Mouse (Mus musculus) liver, adult 2 months (tissue): ENCODE measurements around the gene Rps8. TPM values are rescaled to one million over a fixed set of nuclear protein-coding genes. Genes with fewer than 3 reads are reported as not detected.

Experiments used
- DNase-seq: peaks from one replicate; pipeline ENCODE4 v3.0.0-alpha.2; 2011; ENCODE audit warnings: low read depth, low spot score; ENCODE audit errors: extremely low read depth
- H3K27ac ChIP-seq: fragments of 200-500 bp; replicated peaks from 2 replicates; pipeline ENCODE4 v1.5.1; 2012; ENCODE audit warnings: low read depth, mild to moderate bottlenecking, control low read depth, inconsistent platforms, low read length; ENCODE audit not compliant: insufficient read depth
- H3K27me3 ChIP-seq: fragments of 200-500 bp; 2 replicates; pipeline ENCODE4 v1.6.1; 2012; ENCODE audit warnings: mild to moderate bottlenecking, moderate library complexity, low read length, inconsistent platforms; ENCODE audit not compliant: control insufficient read depth, insufficient read depth
- H3K36me3 ChIP-seq: fragments of 200-500 bp; 2 replicates; pipeline ENCODE4 v1.6.1; 2012; ENCODE audit warnings: low read length, inconsistent platforms; ENCODE audit not compliant: control insufficient read depth, insufficient read depth
- H3K4me1 ChIP-seq: fragments of 200-500 bp; 2 replicates; pipeline ENCODE4 v1.6.1; 2011; ENCODE audit warnings: low read length; ENCODE audit not compliant: control insufficient read depth, insufficient read depth
- H3K4me3 ChIP-seq: fragments of 200-500 bp; 2 replicates; pipeline ENCODE4 v1.5.1; 2011; ENCODE audit warnings: low read depth, mild to moderate bottlenecking, control low read depth, low read length, moderate library complexity; ENCODE audit not compliant: insufficient read depth
- H3K79me2 ChIP-seq: fragments of 200-500 bp; 2 replicates; pipeline ENCODE4 v1.6.1; 2012; ENCODE audit warnings: inconsistent platforms, mild to moderate bottlenecking, low read length, moderate library complexity; ENCODE audit not compliant: control insufficient read depth, insufficient read depth
- H3K9ac ChIP-seq: fragments of 200-500 bp; 2 replicates; pipeline ENCODE4 v1.6.1; 2012; ENCODE audit warnings: low read depth, mild to moderate bottlenecking, control low read depth, inconsistent platforms, low read length
- CTCF ChIP-seq: fragments of 200-500 bp; IDR thresholded peaks from 2 replicates; pipeline ENCODE4 v1.5.1; 2011; ENCODE audit warnings: low read depth, low read length, control low read depth
- POLR2A ChIP-seq: fragments of 200-500 bp; IDR thresholded peaks from 2 replicates; pipeline ENCODE4 v1.6.1; 2011; ENCODE audit warnings: low read length, control low read depth; ENCODE audit not compliant: insufficient read depth; ENCODE audit errors: extremely low read depth
- WGBS: fragments of 180-500 bp; shearing (Covaris S2); methylation state at CpG from one replicate; pipeline ENCODE4 v1.1.7; 2018; 5-methylcytosine and 5-hydroxymethylcytosine counted together
- polyA plus RNA-seq: library from polyadenylated mRNA; depleted of rRNA; stranded (reverse); fragments of >200 nt; gene quantifications from 2 replicates; pipeline ENCODE4 v1.2.3, GENCODE M21; 2012
- total RNA-seq: library from RNA; depleted of rRNA; stranded (reverse); fragments of >200 nt; gene quantifications from 2 replicates; pipeline ENCODE4 v1.2.3, GENCODE M21; 2014

Rps8 gene
- total and polyA plus RNA-seq, 2 experiments, result 370 to 449 TPM

- H3K4me1 ChIP-seq, result peaks cover 6% of the 10 kb centered on the region; the same call in 1 of the 2 replicates
- H3K4me3 ChIP-seq, result no peak overlapping the region
- H3K27me3 ChIP-seq, result no peaks in the 10 kb centered on the region
- H3K9ac ChIP-seq, result no peak overlapping the region
- no peak overlapping the region for H3K27ac ChIP-seq
- no peak for TF ChIP-seq CTCF
- TF ChIP-seq POLR2A, result no peak
- peaks cover 1% of the 10 kb centered on the region; the same call in 1 of the 2 replicates for H3K36me3 ChIP-seq
- 94% methylated on average over 4 of the region's 4 CpGs for WGBS
- DNase-seq, result no peak
- no peaks in the 10 kb centered on the region for H3K79me2 ChIP-seq
Measured at GRCm38 (mm10) chr4:117122209-117122608, 33.8 kb downstream of the Rps8 start.

- peak overlapping the region; percentile 94 for H3K9ac ChIP-seq
- no peaks in the 10 kb centered on the region for H3K79me2 ChIP-seq
- H3K27ac ChIP-seq, result peak overlapping the region; percentile 60
- WGBS, result under 1% methylated on average over 69 of the region's 69 CpGs
- DNase-seq, result peak; percentile 99
- TF ChIP-seq POLR2A (peak; percentile 37), CTCF (peak; percentile 89)
- no peaks in the 10 kb centered on the region for H3K27me3 ChIP-seq
- peaks cover 3% of the 10 kb centered on the region; the same call in 1 of the 2 replicates for H3K4me1 ChIP-seq
- H3K4me3 ChIP-seq, result peak overlapping the region; percentile 70
- no peaks in the 10 kb centered on the region for H3K36me3 ChIP-seq
Measured at GRCm38 (mm10) chr4:117120445-117121414, 35.3 kb downstream of the Rps8 start.

DNA sequence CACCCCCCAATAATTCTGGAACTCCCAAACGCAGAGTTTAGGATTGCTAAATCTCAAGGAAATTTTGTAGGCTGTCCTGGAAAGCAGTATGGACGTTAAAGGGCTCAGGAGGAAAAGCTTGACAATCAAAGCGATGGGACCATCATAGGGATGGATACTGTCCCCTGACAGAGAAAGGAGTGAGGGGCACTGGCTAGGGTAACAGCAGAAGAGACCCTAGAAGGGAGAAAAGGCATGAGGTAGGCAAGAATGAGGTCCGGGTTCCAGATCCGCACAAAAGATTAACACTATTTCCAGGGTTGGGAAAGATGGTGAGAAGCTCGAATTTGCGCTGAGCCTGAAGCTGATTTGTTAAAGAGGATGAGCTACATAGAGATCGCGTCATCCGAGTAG lies 36.0 kb downstream of the Rps8 start:
- Histone ChIP-seq H3K9ac (peak overlapping the region; percentile 24), H3K27ac (peak overlapping the region; percentile 60), H3K4me1 (peaks cover 3% of the 10 kb centered on the region; the same call in 1 of the 2 replicates), H3K27me3 (no peaks in the 10 kb centered on the region), H3K79me2 (no peaks in the 10 kb centered on the region), H3K4me3 (peak overlapping the region; percentile 18; the same call in 1 of the 2 replicates), H3K36me3 (no peaks in the 10 kb centered on the region)
- no peak for DNase-seq
- TF ChIP-seq POLR2A, result no peak
- TF ChIP-seq CTCF, result no peak
- 8% methylated on average over 10 of the region's 10 CpGs for WGBS

DNA sequence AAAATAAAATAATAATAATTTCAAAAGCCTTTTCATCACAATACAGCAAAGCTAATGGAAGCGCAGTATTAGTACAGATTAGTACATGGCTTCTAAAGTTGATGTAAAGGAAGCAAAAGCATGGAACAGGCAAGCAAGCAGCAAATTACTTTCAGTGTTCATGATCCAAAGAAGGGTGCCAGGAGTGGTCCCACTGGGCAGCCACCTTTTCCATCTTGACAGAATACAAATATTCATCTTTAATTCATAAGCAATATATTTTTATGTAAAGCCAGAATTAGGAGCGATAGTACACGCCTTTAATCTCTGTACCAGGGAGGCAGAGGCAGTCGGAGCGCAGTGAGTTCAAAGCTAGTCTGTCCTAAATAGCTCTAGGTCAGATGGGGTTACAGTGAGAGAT lies 36.4 kb downstream of the Rps8 start:
- no peak overlapping the region for H3K9ac ChIP-seq
- no peak for TF ChIP-seq POLR2A
- TF ChIP-seq CTCF, result no peak
- H3K4me1 ChIP-seq, result peaks cover 3% of the 10 kb centered on the region; the same call in 1 of the 2 replicates
- H3K27me3 ChIP-seq, result no peaks in the 10 kb centered on the region
- no peak overlapping the region for H3K4me3 ChIP-seq
- H3K79me2 ChIP-seq, result no peaks in the 10 kb centered on the region
- WGBS, result 90% methylated on average over 5 of the region's 5 CpGs
- peak overlapping the region; percentile 60; the same call in 1 of the 2 replicates for H3K27ac ChIP-seq
- H3K36me3 ChIP-seq, result no peaks in the 10 kb centered on the region
- no peak for DNase-seq

DNA sequence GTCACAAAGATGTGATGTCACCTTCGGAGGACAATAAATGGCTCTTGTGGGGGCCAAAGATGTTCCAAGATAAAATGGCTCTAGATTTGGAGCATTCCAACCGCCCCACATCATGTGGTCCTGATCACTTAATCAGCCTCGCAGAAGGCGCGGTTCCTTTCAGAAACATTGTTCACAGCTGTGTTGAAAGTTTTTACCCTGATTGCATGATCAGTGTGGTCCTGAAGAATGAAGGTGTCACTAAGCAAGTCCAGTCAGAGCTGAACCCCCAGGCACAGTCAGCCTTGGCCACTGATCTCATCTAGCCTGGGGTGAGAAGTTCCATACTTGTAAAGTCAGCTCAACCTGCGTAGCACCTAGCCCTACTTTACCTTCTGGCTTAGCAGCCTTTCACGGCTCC lies 38.1 kb downstream of the Rps8 start:
- H3K36me3 ChIP-seq, result no peaks in the 10 kb centered on the region
- DNase-seq, result no peak
- no peak overlapping the region for H3K4me3 ChIP-seq
- H3K4me1 ChIP-seq, result 0 out of 2 replicates have a peak, but pooled peaks cover 3% of the 10 kb centered on the region
- no peak overlapping the region for H3K9ac ChIP-seq
- H3K79me2 ChIP-seq, result no peaks in the 10 kb centered on the region
- H3K27me3 ChIP-seq, result no peaks in the 10 kb centered on the region
- 96% methylated on average over 7 of the region's 7 CpGs for WGBS
- H3K27ac ChIP-seq, result no peak overlapping the region
- TF ChIP-seq CTCF, result no peak
- no peak for TF ChIP-seq POLR2A
